Comparison of ENCODE assay signal across 18 mouse cellular contexts in genomic region chr11:11528760-11529159, GRCm38 (mm10).
DNase-seq lines count a peak whose midpoint lies in the region; ATAC-seq and TF ChIP-seq lines count a peak whose summit lies in the region.
"Had no signal": no experiment of that assay in that cellular context is flagged by ENCODE, and none has a peak within 500 bp of the region (broad histone marks: within the 10 kb centered on the region; RNA-seq: fewer than 3 reads in every experiment).

No protein-coding gene starts in this region.

- DNase-seq in liver, embryonic 11.5 days (ENCODE audit: low spot score), result no peak
- peak; percentile 72 for DNase-seq in thymus, postnatal 14 days
- no peak for DNase-seq in forebrain, embryonic 10.5 days (ENCODE audit: extremely low spot score, low spot score)
- DNase-seq in left cerebral cortex, adult 9 months (ENCODE audit: low spot score in 2 of 2), result no peak
- no peak for DNase-seq in embryo, embryonic 10 days (ENCODE audit: low spot score)
- DNase-seq: adrenal gland, adult 2 months; cerebellum, postnatal 25 days; forebrain, postnatal 0 days; gastrocnemius, postnatal 25 days; kidney, adult 9 months; liver, embryonic 13.5 days had no signal

- peaks cover 18% of the 10 kb centered on the region for H3K4me1 ChIP-seq in liver, embryonic 12.5 days
- H3K4me1 ChIP-seq in liver, embryonic 11.5 days (replicated peaks; ENCODE audit: control insufficient read depth, insufficient read depth, low read length), result no peaks in the 10 kb centered on the region
- H3K4me1 ChIP-seq in bone marrow, adult 2 months (ENCODE audit: control insufficient read depth, insufficient read depth, low read length), result no peaks in the 10 kb centered on the region; the same call in 1 of the 2 replicates
- no peaks in the 10 kb centered on the region for H3K4me1 ChIP-seq in forebrain, embryonic 10.5 days
- H3K4me1 ChIP-seq: heart, embryonic 13.5 days; hindbrain, embryonic 12.5 days had no signal

- no peaks in the 10 kb centered on the region for H3K27me3 ChIP-seq in liver, embryonic 12.5 days (replicated peaks)
- no peaks in the 10 kb centered on the region for H3K27me3 ChIP-seq in liver, embryonic 11.5 days (replicated peaks; ENCODE audit: control insufficient read depth, insufficient read depth, low read length)
- no peaks in the 10 kb centered on the region for H3K27me3 ChIP-seq in forebrain, embryonic 10.5 days (ENCODE audit: poor library complexity, severe bottlenecking)
- H3K27me3 ChIP-seq: heart, embryonic 13.5 days; hindbrain, embryonic 12.5 days; liver, embryonic 13.5 days had no signal

- H3K9ac ChIP-seq in liver, embryonic 12.5 days, result no peak overlapping the region
- no peak overlapping the region for H3K9ac ChIP-seq in liver, embryonic 11.5 days (ENCODE audit: low read depth, low read length)
- H3K9ac ChIP-seq: forebrain, postnatal 0 days; heart, embryonic 13.5 days; hindbrain, embryonic 12.5 days; liver, embryonic 13.5 days had no signal

- no peaks in the 10 kb centered on the region for H3K36me3 ChIP-seq in liver, embryonic 12.5 days
- H3K36me3 ChIP-seq in liver, embryonic 11.5 days (ENCODE audit: control insufficient read depth, insufficient read depth, low read length), result no peaks in the 10 kb centered on the region
- H3K36me3 ChIP-seq in forebrain, embryonic 10.5 days (replicated peaks), result no peaks in the 10 kb centered on the region
- H3K36me3 ChIP-seq: heart, embryonic 13.5 days; hindbrain, embryonic 12.5 days; liver, embryonic 13.5 days had no signal

- no peaks in the 10 kb centered on the region for H3K9me3 ChIP-seq in liver, embryonic 12.5 days (replicated peaks)
- H3K9me3 ChIP-seq in liver, embryonic 11.5 days (ENCODE audit: control insufficient read depth, low read length), result no peaks in the 10 kb centered on the region
- no peaks in the 10 kb centered on the region for H3K9me3 ChIP-seq in forebrain, embryonic 10.5 days
- H3K9me3 ChIP-seq: heart, embryonic 13.5 days; hindbrain, embryonic 12.5 days; liver, embryonic 13.5 days had no signal

- H3K4me2 ChIP-seq in liver, embryonic 12.5 days, result peak overlapping the region; percentile 29
- no peak overlapping the region for H3K4me2 ChIP-seq in liver, embryonic 11.5 days
- H3K4me2 ChIP-seq: heart, embryonic 13.5 days; hindbrain, embryonic 12.5 days; liver, embryonic 13.5 days had no signal

- TF ChIP-seq POLR2A in bone marrow, adult 2 months (IDR thresholded peaks at IDR 0.05; ENCODE audit: borderline replicate concordance, control insufficient read depth, low read depth, low read length), result no peak

- WGBS in liver, embryonic 12.5 days (ENCODE audit: insufficient replicate concordance), result 38% methylated on average over 11 of the region's 11 CpGs
- WGBS in liver, embryonic 11.5 days, result 54% methylated on average over 11 of the region's 11 CpGs
- 9% methylated on average over 11 of the region's 11 CpGs for WGBS in bone marrow, adult 2 months
- WGBS in forebrain, embryonic 10.5 days, result 87% methylated on average over 11 of the region's 11 CpGs

- H3K4me3 ChIP-seq in liver, embryonic 12.5 days, result no peak overlapping the region
- no peak overlapping the region for H3K4me3 ChIP-seq in liver, embryonic 11.5 days (ENCODE audit: low read depth, low read length)
- no peak overlapping the region for H3K4me3 ChIP-seq in bone marrow, adult 2 months (replicated peaks; ENCODE audit: control insufficient read depth, low read depth, low read length)
- no peak overlapping the region for H3K4me3 ChIP-seq in forebrain, embryonic 10.5 days
- H3K4me3 ChIP-seq: heart, embryonic 13.5 days; hindbrain, embryonic 12.5 days; left cerebral cortex, adult 2 months; liver, embryonic 13.5 days; myocyte had no signal

- no peak for ATAC-seq in liver, embryonic 12.5 days
- no peak for ATAC-seq in liver, embryonic 11.5 days (replicated peaks; ENCODE audit: low FRiP score)
- ATAC-seq in megakaryocyte-erythroid progenitor cell, adult 5-6 weeks (replicated peaks; ENCODE audit: low FRiP score, low TSS enrichment, poor library complexity, severe bottlenecking), result peak; percentile 45; the same call in 1 of the 2 replicates
- ATAC-seq: forebrain, postnatal 0 days had no signal

- TF ChIP-seq CTCF in bone marrow, adult 2 months (IDR thresholded peaks at IDR 0.05; ENCODE audit: control insufficient read depth, insufficient read depth, low read length), result no peak

- H3K27ac ChIP-seq in liver, embryonic 12.5 days, result no peak overlapping the region
- H3K27ac ChIP-seq in liver, embryonic 11.5 days (ENCODE audit: low read depth, low read length), result no peak overlapping the region
- peak overlapping the region; percentile 12; the same call in 1 of the 2 replicates for H3K27ac ChIP-seq in bone marrow, adult 2 months (ENCODE audit: control insufficient read depth, insufficient read depth, low read depth, low read length, poor library complexity)
- no peak overlapping the region for H3K27ac ChIP-seq in forebrain, embryonic 10.5 days
- H3K27ac ChIP-seq: heart, embryonic 13.5 days; hindbrain, embryonic 12.5 days; left cerebral cortex, adult 2 months; liver, embryonic 13.5 days had no signal
